In genomic region chr1:190723926-190724430, GRCm38 (mm10) we compare ENCODE assay signal across 18 mouse cellular contexts.
A peak's percentile ranks its signal among the peaks of the same experiment; 100 is the strongest.
DNase-seq lines count a peak whose midpoint lies in the region; ATAC-seq lines count a peak whose summit lies in the region.
"Had no signal": no experiment of that assay in that cellular context is flagged by ENCODE, and none has a peak within 500 bp of the region (broad histone marks: within the 10 kb centered on the region; RNA-seq: fewer than 3 reads in every experiment).

No protein-coding gene starts in this region.

- no peak overlapping the region for H3K4me3 ChIP-seq in neural tube, embryonic 13.5 days
- no peak overlapping the region for H3K4me3 ChIP-seq in hindbrain, embryonic 16.5 days (ENCODE audit: low read length)
- H3K4me3 ChIP-seq: embryonic facial prominence, embryonic 13.5 days; heart, embryonic 15.5 days had no signal

- WGBS in neural tube, embryonic 13.5 days, result 54% methylated on average over 7 of the region's 7 CpGs
- WGBS in hindbrain, embryonic 16.5 days, result 54% methylated on average over 7 of the region's 7 CpGs

- H3K9ac ChIP-seq in neural tube, embryonic 13.5 days, result no peak overlapping the region
- H3K9ac ChIP-seq in hindbrain, embryonic 16.5 days (ENCODE audit: low read depth, low read length), result no peak overlapping the region
- H3K9ac ChIP-seq: embryonic facial prominence, embryonic 13.5 days; heart, embryonic 15.5 days; liver, postnatal 0 days had no signal

- H3K27ac ChIP-seq in neural tube, embryonic 13.5 days (replicated peaks), result peak overlapping the region; percentile 54; the same call in 1 of the 2 replicates
- peak overlapping the region; percentile 3; the same call in 1 of the 2 replicates for H3K27ac ChIP-seq in hindbrain, embryonic 16.5 days (ENCODE audit: low read depth, low read length)
- H3K27ac ChIP-seq: embryonic facial prominence, embryonic 13.5 days; heart, embryonic 15.5 days had no signal

- H3K27me3 ChIP-seq in neural tube, embryonic 13.5 days, result no peaks in the 10 kb centered on the region
- no peaks in the 10 kb centered on the region for H3K27me3 ChIP-seq in hindbrain, embryonic 16.5 days (replicated peaks; ENCODE audit: control insufficient read depth, insufficient read depth, low read length)
- H3K27me3 ChIP-seq: embryonic facial prominence, embryonic 13.5 days; heart, embryonic 15.5 days had no signal

- ATAC-seq in neural tube, embryonic 13.5 days (ENCODE audit: low read depth), result peak; percentile 7; the same call in 1 of the 2 replicates
- ATAC-seq in hindbrain, embryonic 16.5 days, result no peak
- ATAC-seq in megakaryocyte-erythroid progenitor cell, adult 5-6 weeks (replicated peaks; ENCODE audit: low FRiP score, low TSS enrichment, poor library complexity, severe bottlenecking), result no peak
- ATAC-seq: liver, postnatal 0 days had no signal

- peak; percentile 32 to 35 for DNase-seq in cerebellum, postnatal 14 days
- DNase-seq in cerebellum, postnatal 36 days, result no peak
- no peak for DNase-seq in neural tube, embryonic 10.5 days (ENCODE audit: extremely low spot score, low spot score)
- no peak for DNase-seq in adrenal gland, postnatal 10 days
- no peak for DNase-seq in heart, postnatal 36 days
- DNase-seq: adrenal gland, adult 2 months; cerebellum, adult 11 months; kidney, adult 8-10 months; kidney, postnatal 36 days; liver; liver, postnatal 0 days; lung, postnatal 14 days; thymus, postnatal 25 days had no signal

- intact Hi-C loops in heart, postnatal 36 days (cut with DNase I), result no loop called here

- no peaks in the 10 kb centered on the region for H3K9me3 ChIP-seq in neural tube, embryonic 13.5 days
- no peaks in the 10 kb centered on the region for H3K9me3 ChIP-seq in hindbrain, embryonic 16.5 days (ENCODE audit: control insufficient read depth, low read length)
- H3K9me3 ChIP-seq: embryonic facial prominence, embryonic 13.5 days; heart, embryonic 15.5 days had no signal

- H3K4me2 ChIP-seq in neural tube, embryonic 13.5 days, result no peak overlapping the region
- no peak overlapping the region for H3K4me2 ChIP-seq in hindbrain, embryonic 16.5 days (ENCODE audit: low read length)
- H3K4me2 ChIP-seq: embryonic facial prominence, embryonic 13.5 days; heart, embryonic 15.5 days had no signal

- H3K36me3 ChIP-seq in neural tube, embryonic 13.5 days, result no peaks in the 10 kb centered on the region
- H3K36me3 ChIP-seq in hindbrain, embryonic 16.5 days (ENCODE audit: control insufficient read depth, insufficient read depth, low read length), result no peaks in the 10 kb centered on the region
- H3K36me3 ChIP-seq: embryonic facial prominence, embryonic 13.5 days; heart, embryonic 15.5 days had no signal

- peaks cover 37% of the 10 kb centered on the region for H3K4me1 ChIP-seq in neural tube, embryonic 13.5 days (replicated peaks)
- H3K4me1 ChIP-seq in hindbrain, embryonic 16.5 days (ENCODE audit: control insufficient read depth, insufficient read depth, low read depth, low read length), result peaks cover 22% of the 10 kb centered on the region

Comparison
In these comparisons a context has a peak if more than half of its experiments do, and no peak if none do; other contexts are left out.
1. DNase-seq: peak in cerebellum, postnatal 14 days (2 of 2); none in cerebellum, postnatal 36 days (0 of 2), neural tube, embryonic 10.5 days (single experiment), adrenal gland, postnatal 10 days (single experiment) and heart, postnatal 36 days (0 of 2).